Mouse (Mus musculus) layer of hippocampus, postnatal 10 days (tissue): ENCODE data around the gene Grb10. TPM values are rescaled to one million over a fixed set of nuclear protein-coding genes. Genes with fewer than 3 reads are reported as not detected.

Experiments
- DNase-seq, 2 experiments: peaks; one replicate each; pipeline ENCODE4 v3.0.0; 2021; ENCODE audit warnings: low spot score in 2 of 2
- long read RNA-seq: library from polyadenylated mRNA; stranded (forward); transcript quantifications from one replicate; pipeline ENCODE4 v2.0.0, GENCODE M21; 2023
- total RNA-seq, 2 experiments: library from RNA; stranded (reverse); gene quantifications; 2 replicates each; pipeline ENCODE4 v1.2.3; 2021

Gene Grb10
- total RNA-seq: 10 to 100 TPM; 33.8 to 34.6 TPM
- long read RNA-seq: 0 reads

GRCm38 (mm10) chr11:12038470-12038985 is at the start of gene Grb10:
Grb10 (minus strand) TSS chr11:12038683.
- DNase-seq: no peak

- no peak for DNase-seq
Measured at GRCm38 (mm10) chr11:12081638-12082037, 43.2 kb upstream of the Grb10 start.

DNA sequence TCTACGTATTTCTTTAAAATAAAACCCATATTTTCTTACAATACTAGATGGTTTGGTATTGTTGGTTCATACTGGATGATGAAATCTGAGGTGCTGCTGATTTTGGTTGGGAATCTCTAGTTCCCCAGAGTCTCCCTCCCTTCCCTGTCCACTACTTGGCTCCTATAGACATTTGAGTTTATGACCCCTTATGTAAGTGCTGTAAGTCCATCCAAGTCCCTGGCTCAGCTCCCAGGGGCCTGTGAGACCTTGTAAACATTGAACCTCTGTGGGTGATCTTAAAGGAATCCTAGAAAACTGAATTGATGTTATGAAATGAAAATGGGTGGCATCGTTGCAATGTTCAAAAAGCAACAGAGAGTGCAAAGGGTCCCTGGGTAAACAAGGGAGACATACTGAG is 40.7 kb upstream of the Grb10 start:
- DNase-seq: no peak

DNA sequence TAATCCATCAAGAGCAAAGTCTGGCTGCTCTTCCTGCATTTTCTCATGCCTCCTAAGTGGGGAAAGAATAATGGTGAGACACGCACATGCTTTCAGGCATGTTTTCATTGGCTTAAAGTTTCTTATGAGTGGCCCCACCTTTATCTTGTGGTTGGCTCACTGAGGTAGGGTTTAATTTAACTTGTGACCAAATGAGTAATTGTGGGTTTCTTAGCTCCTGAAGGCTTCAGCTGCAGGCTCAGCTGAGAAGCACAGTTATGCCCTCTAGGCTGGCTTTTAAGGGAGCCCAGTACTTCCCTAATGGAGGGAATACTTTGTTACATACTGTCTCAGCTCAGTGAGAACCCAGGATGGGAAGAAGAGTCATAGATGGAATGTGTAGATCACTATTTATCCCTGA is 37.0 kb upstream of the Grb10 start:
- DNase-seq: no peak

DNA sequence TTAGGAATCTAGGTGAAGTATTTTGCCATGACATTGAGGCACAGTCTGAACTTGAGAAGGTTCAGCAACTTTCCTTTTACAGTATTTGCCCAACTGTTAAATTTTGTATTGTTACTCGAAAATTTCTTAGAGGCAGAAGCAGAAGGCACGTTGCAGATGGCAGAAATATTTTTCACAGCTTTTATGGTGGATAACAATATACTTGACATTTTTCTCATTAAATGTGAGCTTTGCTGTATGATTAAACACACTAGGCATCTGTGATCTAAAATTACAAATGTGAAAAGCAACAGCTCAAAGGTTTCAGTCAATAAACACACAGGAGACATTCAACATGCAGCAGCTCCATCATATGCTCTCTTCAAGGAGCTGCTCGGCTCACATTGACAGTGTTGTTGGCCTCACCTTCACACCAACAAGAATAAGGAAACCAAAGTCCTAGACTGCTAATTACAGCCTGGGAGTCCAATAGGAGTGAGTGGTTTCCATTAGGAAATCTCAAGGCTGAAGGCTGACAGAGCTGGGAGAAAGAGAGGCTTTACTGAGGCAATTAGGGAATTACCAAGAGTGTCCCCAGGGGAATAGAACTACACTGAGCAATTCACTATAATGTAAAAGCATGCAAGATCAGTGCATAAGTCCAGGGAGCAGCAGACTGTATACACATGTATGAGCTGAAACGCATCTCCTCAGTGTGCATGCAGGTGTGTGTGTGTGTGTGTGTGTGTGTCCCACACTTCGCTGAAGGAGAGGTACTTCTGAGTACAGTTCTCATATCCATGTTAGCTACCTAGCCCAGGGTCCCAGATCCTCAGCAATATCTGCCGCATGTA is 35.1 kb upstream of the Grb10 start:
- DNase-seq: peak in 1 of 2 experiments; percentile 12

- no peak for DNase-seq
Measured at GRCm38 (mm10) chr11:12072322-12072721, 33.8 kb upstream of the Grb10 start.

- DNase-seq: no peak
Measured at GRCm38 (mm10) chr11:12059005-12059404, 20.5 kb upstream of the Grb10 start.

DNA sequence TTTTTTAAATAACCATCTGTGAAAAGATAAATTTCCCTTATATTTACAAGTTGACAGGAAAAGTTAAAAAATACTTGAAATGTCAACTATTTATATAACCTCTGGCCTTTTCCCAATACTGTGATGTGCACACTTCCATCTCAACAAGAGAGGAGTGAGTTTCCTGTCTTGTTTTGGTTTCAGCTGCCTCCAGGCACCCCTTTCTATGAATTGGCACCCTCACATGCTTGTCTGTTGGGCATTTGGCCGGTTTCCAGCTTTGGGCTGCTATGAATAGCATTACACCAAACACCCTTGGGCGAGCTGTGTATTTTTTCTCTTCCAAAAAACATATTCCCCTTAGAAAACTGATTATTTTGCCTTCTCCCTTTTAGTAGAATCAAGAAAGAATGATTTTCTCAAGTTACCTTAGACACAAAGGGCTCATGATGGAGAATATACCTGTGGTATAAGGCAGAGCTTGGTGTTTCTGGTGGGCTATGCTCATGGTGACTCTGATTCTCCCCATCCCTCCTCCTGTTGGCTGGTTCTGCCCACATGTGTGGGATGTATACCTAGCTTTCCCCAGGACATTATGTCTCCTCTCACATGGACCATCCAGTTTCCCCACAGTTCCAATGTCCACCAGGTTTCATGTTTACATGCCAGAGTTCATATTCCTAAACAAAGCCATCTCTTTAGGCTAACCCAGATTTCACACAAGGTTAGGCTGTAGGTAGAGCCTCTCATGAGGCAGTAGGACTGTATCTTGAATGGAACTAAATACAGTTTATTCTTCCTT is 10.3 kb upstream of the Grb10 start:
- DNase-seq: peak in 1 of 2 experiments; percentile 23

DNA sequence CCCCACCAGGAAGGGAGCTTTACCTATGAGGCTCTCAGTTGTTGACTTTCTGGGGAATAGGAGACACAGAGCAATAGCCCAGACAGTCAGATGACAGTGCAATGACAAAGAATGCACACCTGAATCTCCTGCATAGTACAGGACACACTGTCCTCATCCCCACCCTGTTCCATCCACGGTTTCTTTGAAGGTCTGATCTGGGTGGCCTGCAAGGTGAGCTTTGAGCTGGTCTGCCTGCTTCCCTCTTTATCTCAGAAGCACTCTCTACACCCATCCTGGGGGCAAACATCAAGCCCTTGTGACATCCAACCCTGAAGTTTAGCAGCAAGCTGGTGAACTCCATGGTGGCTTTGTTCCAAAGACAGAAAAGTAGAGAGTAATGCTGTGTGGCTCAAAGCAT is 9.7 kb upstream of the Grb10 start:
- no peak for DNase-seq

DNA sequence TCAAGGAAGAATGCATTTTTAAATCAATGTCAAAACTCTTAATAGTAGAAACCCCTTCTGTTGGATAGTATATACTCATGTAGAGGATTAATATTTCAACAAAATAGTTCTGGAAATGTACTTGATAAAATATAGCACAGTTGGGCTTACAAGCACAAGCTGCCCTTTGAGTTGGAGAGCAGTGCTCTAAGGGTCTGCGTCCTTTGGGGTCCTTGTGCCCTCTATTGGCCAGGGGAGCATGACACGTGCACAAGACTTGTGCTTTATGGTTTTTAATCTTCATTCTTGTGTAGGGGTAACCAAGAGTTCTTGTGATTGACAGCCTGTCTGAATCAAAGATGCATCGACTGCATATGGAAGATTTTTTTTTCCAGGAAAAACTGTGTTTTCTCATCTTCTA is 5.8 kb upstream of the Grb10 start:
- no peak for DNase-seq

- DNase-seq: no peak
Measured at GRCm38 (mm10) chr11:12041787-12042186, 3.3 kb upstream of the Grb10 start.

GRCm38 (mm10) chr11:12041379-12041778 is 2.9 kb upstream of the Grb10 start:
- no peak for DNase-seq

DNA sequence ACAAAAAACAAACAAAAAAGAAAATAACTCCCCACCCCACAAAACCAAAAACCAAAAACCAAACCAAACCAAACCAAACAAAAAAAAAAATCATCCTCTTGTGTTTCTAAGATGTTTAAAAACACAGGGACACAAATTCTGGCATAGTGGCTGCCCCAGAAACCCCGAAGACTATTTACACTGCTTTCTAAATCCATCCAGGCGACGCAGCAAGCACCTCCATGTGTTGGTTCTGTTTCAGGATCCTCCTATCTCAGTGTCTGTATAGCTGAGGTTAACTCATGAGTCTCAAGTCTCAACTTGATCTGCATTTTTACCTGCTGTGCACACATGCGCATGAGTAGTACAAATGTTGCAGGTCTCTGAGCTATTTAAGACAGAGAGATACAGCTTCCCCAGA is 1.9 kb upstream of the Grb10 start:
- no peak for DNase-seq

DNA sequence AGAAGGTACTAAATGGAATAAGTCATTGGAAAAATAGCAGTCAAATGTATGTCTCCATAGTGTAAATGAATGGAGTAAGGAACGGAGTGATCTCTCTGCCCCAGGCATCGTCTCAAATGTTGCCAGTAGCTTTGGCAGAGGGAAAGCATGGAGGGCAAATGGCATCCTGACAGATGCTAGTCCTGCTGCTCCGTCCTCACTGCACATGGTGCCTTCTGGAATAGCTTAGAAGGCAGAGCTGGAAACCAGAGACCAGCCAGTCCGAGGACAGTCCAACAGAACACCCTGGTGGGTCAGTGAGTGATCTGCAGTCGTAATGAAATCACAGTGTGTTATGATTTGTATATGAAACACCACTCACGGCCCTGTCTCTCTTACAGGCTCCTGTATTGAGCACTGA is 1.3 kb upstream of the Grb10 start:
- no peak for DNase-seq

DNA sequence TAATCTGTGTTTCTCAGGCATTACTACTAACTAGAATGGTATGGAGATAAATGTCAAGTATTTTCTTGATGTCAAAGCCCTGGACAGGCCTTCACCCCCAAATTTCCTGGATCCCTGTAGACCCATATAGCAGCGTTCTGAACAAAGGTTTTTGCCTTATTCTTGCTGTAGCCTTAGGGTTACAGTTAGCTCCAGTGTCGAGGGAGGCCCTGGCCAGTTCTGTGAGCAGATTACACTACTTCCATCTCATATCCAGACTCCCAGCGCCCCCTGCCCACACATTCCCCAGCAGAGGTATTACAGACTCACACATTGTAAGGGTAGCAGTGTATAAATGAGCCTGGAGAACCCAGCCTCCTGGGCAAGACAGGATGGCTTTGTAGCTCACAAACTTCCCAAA is 615 bp upstream of the Grb10 start:
- DNase-seq: no peak

- DNase-seq: no peak
Measured at GRCm38 (mm10) chr11:12037689-12038469, 604 bp downstream of the Grb10 start.

DNA sequence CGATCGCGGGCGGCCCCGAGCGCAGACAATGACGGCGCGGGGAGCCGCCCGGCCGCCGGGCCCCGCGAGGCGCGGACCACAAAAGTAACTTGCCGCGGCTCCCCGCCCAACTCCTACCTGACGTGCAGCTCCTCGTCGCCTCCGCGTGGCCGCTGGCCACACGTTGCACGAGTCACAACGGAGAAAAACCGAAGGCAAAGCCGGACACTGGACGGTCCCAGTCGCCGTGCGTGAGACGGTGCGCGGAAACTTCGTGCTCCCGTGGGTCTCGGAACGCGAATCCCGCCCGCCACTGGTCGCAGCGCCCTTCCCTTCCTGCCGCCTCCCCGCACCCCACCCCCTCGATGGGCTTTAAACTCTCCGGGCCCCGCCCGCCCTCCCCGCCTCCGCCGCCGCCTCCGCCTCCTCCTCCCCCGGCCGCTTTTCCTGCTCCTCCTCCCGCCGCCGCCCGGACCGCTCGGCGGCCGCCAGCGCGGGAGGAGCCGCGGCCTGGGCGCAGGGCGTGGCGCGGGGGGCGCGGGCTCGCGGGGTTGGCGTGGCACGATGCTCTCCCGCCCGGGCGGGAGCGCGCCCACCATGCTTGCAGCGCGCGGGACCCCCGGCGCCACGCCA is 1.3 kb downstream of the Grb10 start:
- no peak for DNase-seq

GRCm38 (mm10) chr11:12035916-12036910 is 2.3 kb downstream of the Grb10 start:
- no peak for DNase-seq

GRCm38 (mm10) chr11:12035324-12035723 is 3.2 kb downstream of the Grb10 start:
- no peak for DNase-seq

DNA sequence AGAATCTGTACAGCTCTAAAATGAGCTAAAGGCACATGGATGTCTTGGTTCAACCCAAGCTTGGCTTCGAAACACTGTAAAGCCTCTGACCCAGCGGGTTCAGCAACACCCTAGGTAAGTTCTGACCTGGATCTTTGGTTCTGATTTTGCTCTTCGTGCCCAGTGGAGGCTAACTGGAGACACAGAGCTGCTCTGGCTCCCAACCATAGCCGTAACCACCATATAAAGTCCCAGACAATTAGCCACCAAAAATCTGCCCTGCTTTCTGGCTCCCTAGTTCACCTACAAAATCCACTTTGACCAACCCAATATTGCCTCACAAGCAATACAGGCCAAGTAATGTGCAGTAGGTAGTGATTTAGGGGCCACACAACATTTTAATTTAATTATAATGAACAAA is 3.7 kb downstream of the Grb10 start:
- no peak for DNase-seq
